Mouse (Mus musculus): ENCODE results near the gene Per3. TPM values are rescaled to one million over a fixed set of nuclear protein-coding genes. Genes with fewer than 3 reads are reported as not detected.

Per3 gene
- total RNA-seq (2014; rRNA removed) (4.0 and 11.4 TPM in 2 replicates), polyA plus RNA-seq (2015; fragmentation: Nextera tagmentation; extraction: Ambion mirVana) (4.7 and 5.0 TPM in 2 replicates)

DNA sequence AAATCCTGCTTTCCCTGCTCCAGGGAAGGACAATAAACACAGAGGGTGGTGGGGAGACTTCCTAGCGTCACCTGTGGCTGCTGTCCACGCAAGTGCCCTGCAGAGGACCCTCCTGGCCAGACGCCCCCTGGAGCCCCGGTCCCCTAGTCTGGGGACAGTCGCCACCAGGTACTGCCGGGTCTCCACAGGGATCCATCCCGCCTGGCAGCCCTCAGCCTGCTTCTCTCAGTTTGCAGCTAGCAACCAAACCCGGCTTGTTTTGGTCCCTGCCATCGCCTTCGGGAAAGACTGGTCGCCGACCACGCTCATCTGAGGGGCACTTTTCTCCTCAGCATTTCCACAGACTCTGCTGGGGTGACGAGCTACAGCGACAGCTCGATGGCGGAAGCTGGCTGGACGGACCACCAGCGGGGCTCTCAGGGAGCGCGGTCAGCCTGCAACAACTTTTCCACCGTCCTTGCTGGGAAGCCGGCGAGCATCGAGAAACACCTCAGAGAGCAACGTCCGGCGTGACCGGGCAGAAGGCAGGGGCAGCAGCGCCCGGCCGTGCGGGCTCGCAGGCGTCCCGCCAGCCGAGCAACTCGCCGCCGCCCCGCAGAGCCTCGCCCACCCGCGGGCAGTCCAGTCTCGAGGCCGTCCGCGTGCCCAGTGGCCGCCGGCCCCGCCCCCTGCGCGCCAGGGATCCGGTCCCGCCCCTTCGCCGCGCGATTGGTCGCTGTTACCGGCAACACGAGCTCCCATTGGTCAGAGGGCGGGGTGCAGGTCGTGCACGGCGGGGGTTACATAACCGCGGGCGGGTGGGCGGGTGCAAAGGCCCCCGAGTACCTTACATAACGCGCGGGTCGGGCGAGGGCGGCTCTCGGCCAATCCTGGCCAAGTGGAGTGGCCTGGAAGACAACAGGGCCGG is at the start of gene Per3:
Per3 (minus strand) TSS at position 629 of the 907 bp plus-strand sequence.
- Histone ChIP-seq H3K9me3 (ENCODE audit: low read length) (no peaks in the 10 kb centered on the region), H3K27ac (peak within 1 kb of the TSS; percentile 79), H3K4me1 (ENCODE audit: insufficient read depth, low read length) (no peaks in the 10 kb centered on the region), H3K4me2 (ENCODE audit: low read depth, low read length) (peak within 1 kb of the TSS; percentile 98), H3K27me3 (ENCODE audit: insufficient read depth, low read length) (no peaks in the 10 kb centered on the region), H3K36me3 (ENCODE audit: insufficient read depth, low read length) (peaks cover 19% of the 10 kb centered on the region), H3K4me3 (ENCODE audit: low read length) (peak within 1 kb of the TSS; percentile 52), H3K9ac (replicated peaks; ENCODE audit: low read length) (peak within 1 kb of the TSS; percentile 60)
- no peak for TF ChIP-seq CTCF (IDR thresholded peaks at IDR 0.05; ENCODE audit: low read depth)
- ATAC-seq (peak; percentile 98), DNase-seq (ENCODE audit: low spot score) (peak; percentile 94)
- WGBS, result under 1% methylated on average over 62 of the region's 79 CpGs

DNA sequence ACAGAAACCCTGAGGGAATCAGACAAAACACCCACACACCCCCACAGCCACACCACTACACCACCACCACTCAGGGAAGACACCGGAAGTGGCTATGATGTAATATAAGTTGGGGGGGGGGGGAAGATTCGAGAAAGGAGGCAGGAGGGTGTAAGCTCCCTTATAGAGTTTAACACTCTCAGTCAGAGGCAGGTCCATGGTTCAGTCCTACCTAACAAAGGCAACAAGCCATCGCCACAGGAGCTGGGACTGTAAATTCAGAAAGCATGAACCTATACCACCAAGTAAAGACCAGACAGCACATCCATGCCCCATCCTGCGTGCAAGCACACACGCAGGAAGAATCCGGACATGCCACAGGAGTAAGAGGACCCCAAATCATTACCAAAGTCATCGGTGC is 44.8 kb upstream of the Per3 start, which contains the start of gene Gm13090:
Gm13090 (plus strand) TSS at position 301 of the 400 bp plus-strand sequence.
- peaks cover 17% of the 10 kb centered on the region; the same call in 1 of the 2 replicates for H3K36me3 ChIP-seq (ENCODE audit: insufficient read depth, low read length)
- no peak within 1 kb of the TSS for H3K9ac ChIP-seq (replicated peaks; ENCODE audit: low read length)
- H3K4me3 ChIP-seq (ENCODE audit: low read length), result no peak within 1 kb of the TSS
- no peak for TF ChIP-seq CTCF (IDR thresholded peaks at IDR 0.05; ENCODE audit: low read depth)
- no peak within 1 kb of the TSS for H3K4me2 ChIP-seq (ENCODE audit: low read depth, low read length)
- H3K9me3 ChIP-seq (ENCODE audit: low read length), result no peaks in the 10 kb centered on the region
- DNase-seq (ENCODE audit: low spot score) (no peak), ATAC-seq (no peak)
- peak within 1 kb of the TSS; percentile 56; the same call in 1 of the 2 replicates for H3K27ac ChIP-seq
- 0 out of 2 replicates have a peak, but pooled peaks cover 3% of the 10 kb centered on the region for H3K4me1 ChIP-seq (ENCODE audit: insufficient read depth, low read length)
- no peaks in the 10 kb centered on the region for H3K27me3 ChIP-seq (ENCODE audit: insufficient read depth, low read length)
- WGBS, result 84% methylated on average over 7 of the region's 7 CpGs

DNA sequence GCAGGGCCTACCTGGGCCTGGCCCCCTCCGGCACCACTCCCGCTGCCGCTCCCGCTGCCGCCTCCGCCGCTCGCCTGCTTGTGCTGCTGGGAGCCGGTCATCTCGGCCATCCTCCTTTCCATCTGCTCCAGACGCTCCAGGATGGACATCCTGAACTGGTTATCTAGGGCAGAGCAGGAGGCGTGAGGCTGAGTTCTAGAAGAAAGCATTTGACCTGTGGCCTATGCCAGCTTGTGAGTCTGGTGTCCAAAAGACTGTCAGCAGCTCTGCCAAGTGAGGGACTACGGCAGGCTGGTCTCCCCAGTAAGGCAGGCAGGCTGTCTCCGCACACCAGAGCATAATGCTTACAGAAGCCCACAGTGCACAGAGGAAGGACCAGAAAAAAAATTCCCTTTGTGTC is 44.4 kb upstream of the Per3 start:
- H3K4me3 ChIP-seq (ENCODE audit: low read length), result no peak overlapping the region
- 84% methylated on average over 14 of the region's 14 CpGs for WGBS
- 0 out of 2 replicates have a peak, but pooled peaks have one; percentile 19 for ATAC-seq
- peak; percentile 46 for DNase-seq (ENCODE audit: low spot score)
- H3K36me3 ChIP-seq (ENCODE audit: insufficient read depth, low read length), result peaks cover 22% of the 10 kb centered on the region
- 0 out of 2 replicates have a peak, but pooled peaks cover 3% of the 10 kb centered on the region for H3K4me1 ChIP-seq (ENCODE audit: insufficient read depth, low read length)
- H3K4me2 ChIP-seq (ENCODE audit: low read depth, low read length), result no peak overlapping the region
- H3K9ac ChIP-seq (replicated peaks; ENCODE audit: low read length), result no peak overlapping the region
- no peaks in the 10 kb centered on the region for H3K27me3 ChIP-seq (ENCODE audit: insufficient read depth, low read length)
- TF ChIP-seq CTCF (IDR thresholded peaks at IDR 0.05; ENCODE audit: low read depth), result no peak
- peak overlapping the region; percentile 56; the same call in 1 of the 2 replicates for H3K27ac ChIP-seq
- H3K9me3 ChIP-seq (ENCODE audit: low read length), result no peaks in the 10 kb centered on the region

DNA sequence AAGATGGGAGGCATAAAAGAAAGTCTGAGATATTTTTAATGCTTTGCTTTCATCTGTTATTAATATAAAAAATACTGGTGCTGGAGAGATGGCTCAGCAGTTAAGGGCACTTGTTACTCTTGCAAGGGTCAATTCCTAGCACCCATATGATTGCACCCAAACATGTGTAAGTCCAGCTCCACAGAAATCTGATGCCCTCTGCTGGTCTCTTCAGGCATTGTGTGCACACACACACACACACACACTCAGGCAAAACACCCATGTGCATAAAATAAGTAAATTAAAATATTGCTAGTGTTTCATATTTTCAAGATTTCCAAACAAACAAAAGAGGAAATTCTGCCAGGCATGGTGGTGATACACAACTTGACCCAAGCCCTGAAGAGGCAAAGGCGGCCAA is 42.9 kb upstream of the Per3 start:
- no peak overlapping the region for H3K9ac ChIP-seq (replicated peaks; ENCODE audit: low read length)
- H3K4me1 ChIP-seq (ENCODE audit: insufficient read depth, low read length), result 0 out of 2 replicates have a peak, but pooled peaks cover 3% of the 10 kb centered on the region
- no peak overlapping the region for H3K27ac ChIP-seq
- peaks cover 29% of the 10 kb centered on the region for H3K36me3 ChIP-seq (ENCODE audit: insufficient read depth, low read length)
- peak; percentile 20 for DNase-seq (ENCODE audit: low spot score)
- no peaks in the 10 kb centered on the region for H3K9me3 ChIP-seq (ENCODE audit: low read length)
- H3K4me3 ChIP-seq (ENCODE audit: low read length), result no peak overlapping the region
- no peak overlapping the region for H3K4me2 ChIP-seq (ENCODE audit: low read depth, low read length)
- no peak for ATAC-seq
- H3K27me3 ChIP-seq (ENCODE audit: insufficient read depth, low read length), result no peaks in the 10 kb centered on the region
- WGBS, result 100% methylated on average over 1 of the region's 1 CpGs
- peak; percentile 54 for TF ChIP-seq CTCF (IDR thresholded peaks at IDR 0.05; ENCODE audit: low read depth)

GRCm38 (mm10) chr4:151083027-151083426 is 38.6 kb upstream of the Per3 start:
- Histone ChIP-seq H3K27me3 (ENCODE audit: insufficient read depth, low read length) (no peaks in the 10 kb centered on the region), H3K36me3 (ENCODE audit: insufficient read depth, low read length) (peaks cover 62% of the 10 kb centered on the region), H3K9ac (replicated peaks; ENCODE audit: low read length) (no peak overlapping the region), H3K4me2 (ENCODE audit: low read depth, low read length) (no peak overlapping the region), H3K27ac (no peak overlapping the region), H3K9me3 (ENCODE audit: low read length) (no peaks in the 10 kb centered on the region), H3K4me1 (ENCODE audit: insufficient read depth, low read length) (no peaks in the 10 kb centered on the region), H3K4me3 (ENCODE audit: low read length) (no peak overlapping the region)
- 84% methylated on average over 5 of the region's 5 CpGs for WGBS
- DNase-seq (ENCODE audit: low spot score) (no peak), ATAC-seq (no peak)
- no peak for TF ChIP-seq CTCF (IDR thresholded peaks at IDR 0.05; ENCODE audit: low read depth)

- Histone ChIP-seq H3K9me3 (ENCODE audit: low read length) (no peaks in the 10 kb centered on the region), H3K27me3 (ENCODE audit: insufficient read depth, low read length) (no peaks in the 10 kb centered on the region), H3K27ac (no peak overlapping the region), H3K4me1 (ENCODE audit: insufficient read depth, low read length) (no peaks in the 10 kb centered on the region), H3K4me3 (ENCODE audit: low read length) (no peak overlapping the region), H3K36me3 (ENCODE audit: insufficient read depth, low read length) (peaks cover 67% of the 10 kb centered on the region), H3K9ac (replicated peaks; ENCODE audit: low read length) (no peak overlapping the region), H3K4me2 (ENCODE audit: low read depth, low read length) (no peak overlapping the region)
- TF ChIP-seq CTCF (IDR thresholded peaks at IDR 0.05; ENCODE audit: low read depth), result no peak
- DNase-seq (ENCODE audit: low spot score) (peak; percentile 36), ATAC-seq (peak; percentile 80; the same call in 1 of the 2 replicates)
- WGBS, result 76% methylated on average over 13 of the region's 13 CpGs
Measured at GRCm38 (mm10) chr4:151081977-151082376, 37.5 kb upstream of the Per3 start.
